ENCODE assay signal across 30 mouse cellular contexts in the genomic region with DNA sequence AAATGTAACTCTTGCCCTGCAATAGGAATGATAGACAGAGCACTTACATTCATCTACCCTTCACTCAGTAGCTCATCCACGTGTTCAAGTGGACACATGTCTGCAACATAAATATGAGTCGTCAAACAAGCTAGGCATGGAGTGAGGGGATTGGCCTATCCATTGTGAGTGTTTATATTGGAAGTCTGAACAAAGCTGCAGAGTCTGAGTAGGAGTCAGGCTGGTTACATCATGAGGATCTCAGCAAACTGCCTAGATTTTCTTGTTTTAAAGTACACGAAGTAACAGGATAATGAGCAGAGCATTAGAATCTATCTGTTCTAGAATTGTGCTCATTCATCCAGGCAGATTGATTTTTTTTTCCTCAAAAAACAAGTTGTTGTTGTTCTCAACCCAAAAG. TPM values are rescaled to one million over a fixed set of nuclear protein-coding genes. Genes with fewer than 3 reads are reported as not detected.
DNase-seq lines count a peak whose midpoint lies in the region; ATAC-seq and TF ChIP-seq lines count a peak whose summit lies in the region.
"Had no signal": no experiment of that assay in that cellular context is flagged by ENCODE, and none has a peak within 500 bp of the region (broad histone marks: within the 10 kb centered on the region; RNA-seq: fewer than 3 reads in every experiment).

No protein-coding gene starts in this region.

- 0 out of 2 replicates have a peak overlapping the region, but pooled peaks have one; percentile 10 for H3K27ac ChIP-seq in layer of hippocampus, adult 2 months
- H3K27ac ChIP-seq: embryonic facial prominence, embryonic 10.5 days; embryonic facial prominence, embryonic 13.5 days; forebrain, embryonic 10.5 days; forebrain, embryonic 13.5 days; gastrocnemius, adult 2 months; heart, adult 2 months; heart, embryonic 10.5 days; hindbrain, embryonic 12.5 days; hindbrain, embryonic 15.5 days had no signal

- TF ChIP-seq CTCF in layer of hippocampus, adult 2 months (conservative IDR thresholded peaks at IDR 0.05), result no peak

- no peak for DNase-seq in frontal cortex, postnatal 25 days (ENCODE audit: low spot score in 2 of 2)
- no peak for DNase-seq in layer of hippocampus, adult 2 months (ENCODE audit: low spot score in 2 of 2)
- DNase-seq in layer of hippocampus, adult 9-11 months, result no peak
- DNase-seq in brain, adult 2 months (ENCODE audit: low read depth, low spot score), result peak; percentile 51
- DNase-seq in gonadal fat pad, adult 2 months (ENCODE audit: low read depth), result peak; percentile 20
- DNase-seq in lung, postnatal 4 days, result no peak
- no peak for DNase-seq in kidney, postnatal 4 days
- DNase-seq: adrenal gland, adult 8-10 months; adrenal gland, postnatal 25 days; cerebellum, adult 11 months; cerebellum, adult 2 months; cerebellum, adult 9-11 months; cerebellum, postnatal 25 days; embryo, embryonic 11 days; gastrocnemius, adult 2 months; gastrocnemius, postnatal 14 days; heart, adult 2 months had no signal

- no peak overlapping the region for H3K4me3 ChIP-seq in layer of hippocampus, adult 2 months
- H3K4me3 ChIP-seq: embryonic facial prominence, embryonic 10.5 days; embryonic facial prominence, embryonic 13.5 days; erythroblast, embryonic 14.5 days; forebrain, embryonic 10.5 days; forebrain, embryonic 13.5 days; gastrocnemius, adult 2 months; heart, adult 2 months; heart, embryonic 10.5 days; hindbrain, embryonic 12.5 days; hindbrain, embryonic 15.5 days had no signal

- ATAC-seq in frontal cortex, adult (ENCODE audit: low TSS enrichment), result peak; percentile 94
- ATAC-seq: activated CD4-positive, CD25-positive, alpha-beta regulatory T cell, adult 4 months; forebrain, embryonic 13.5 days; forebrain, embryonic 16.5 days had no signal

RNA-seq across cellular contexts. Expression of a gene that starts 23.0 kb away (rescaled TPM):
- 10 to 100 TPM; 41.5 to 51.6 TPM for total RNA-seq in layer of hippocampus, adult 2 months (2021)
- polyA plus RNA-seq in gonadal fat pad, adult 2 months (2012; rRNA removed), result 0.15 and 0.36 TPM in 2 replicates
- total RNA-seq: ES-E14; gastrocnemius, adult 2 months; hematopoietic stem cell, adult 5-6 weeks had no signal
- polyA plus RNA-seq: embryonic facial prominence, embryonic 10.5 days; erythroblast, embryonic 14.5 days; heart, embryonic 10.5 days had no signal

Comparison
In these comparisons a context has a peak if more than half of its experiments do, and no peak if none do; other contexts are left out.
1. DNase-seq: peak in brain, adult 2 months (single experiment) and gonadal fat pad, adult 2 months (single experiment); none in frontal cortex, postnatal 25 days (0 of 2), layer of hippocampus, adult 2 months (0 of 2), layer of hippocampus, adult 9-11 months (single experiment), lung, postnatal 4 days (0 of 2) and kidney, postnatal 4 days (0 of 2).